Mouse (Mus musculus) CH12.LX (cell line): ENCODE measurements around the gene Immt. TPM values are rescaled to one million over a fixed set of nuclear protein-coding genes. Genes with fewer than 3 reads are reported as not detected.

Source experiments
- DNase-seq: peaks from one replicate; pipeline ENCODE4 v3.0.0-alpha.2; 2013; ENCODE audit errors: extremely low read depth
- H3K27ac ChIP-seq: 2 replicates; pipeline ENCODE4 v1.5.1; 2012; ENCODE audit warnings: low read depth, mild to moderate bottlenecking, control low read depth, moderate library complexity; ENCODE audit not compliant: insufficient read depth
- H3K27me3 ChIP-seq: replicated peaks from 2 replicates; pipeline ENCODE3; 2012; ENCODE audit warnings: inconsistent platforms
- H3K36me3 ChIP-seq, 2 experiments: replicated peaks in 1 of 2; 2 replicates each; pipeline versions ENCODE3 to v1.6.1; 2012; ENCODE audit warnings: inconsistent platforms in 1 of 2, low read length in 1 of 2, mild to moderate bottlenecking in 1 of 2, mixed read lengths in 1 of 2, moderate library complexity in 1 of 2; ENCODE audit not compliant: control insufficient read depth in 1 of 2, insufficient read depth in 1 of 2
- H3K4me1 ChIP-seq, 2 experiments: 2 replicates each; pipeline ENCODE4 v1.6.1; 2012; ENCODE audit warnings: inconsistent platforms in 1 of 2, moderate library complexity in 1 of 2; ENCODE audit not compliant: insufficient read depth in 2 of 2, control insufficient read depth in 1 of 2
- H3K4me2 ChIP-seq: 2 replicates; pipeline ENCODE4 v1.6.1; 2012; ENCODE audit warnings: low read depth, mild to moderate bottlenecking, control low read depth; ENCODE audit not compliant: poor library complexity, insufficient read depth, severe bottlenecking
- H3K4me3 ChIP-seq, 3 experiments: fragments of 150-350 bp in 1 of 3; sonication (generic) in 1 of 3; replicated peaks in 1 of 3; 2 replicates each; pipeline versions ENCODE3 to v1.5.1; 2011 to 2012; ENCODE audit warnings: low read depth in 2 of 3, low read length in 2 of 3, mild to moderate bottlenecking in 2 of 3, moderate library complexity in 2 of 3, control low read depth in 1 of 3, improper control_type of control experiment in 1 of 3, inconsistent platforms in 1 of 3, mixed read lengths in 1 of 3; ENCODE audit not compliant: poor library complexity in 1 of 3
- H3K79me2 ChIP-seq: replicated peaks from 2 replicates; pipeline ENCODE4 v1.6.1; 2012; ENCODE audit warnings: mild to moderate bottlenecking, moderate library complexity; ENCODE audit not compliant: control insufficient read depth, poor library complexity, insufficient read depth, severe bottlenecking; ENCODE audit errors: extremely low read depth
- H3K9ac ChIP-seq: 2 replicates; pipeline ENCODE4 v1.6.1; 2012; ENCODE audit warnings: low read depth, mild to moderate bottlenecking, control low read depth, moderate library complexity; ENCODE audit not compliant: insufficient read depth
- H3K9me3 ChIP-seq: replicated peaks from 2 replicates; pipeline ENCODE3; 2012; ENCODE audit warnings: low read length, inconsistent platforms, mixed read lengths
- CTCF ChIP-seq, 2 experiments: IDR thresholded peaks in 1 of 2; conservative IDR thresholded peaks in 1 of 2; 2 replicates each; pipeline ENCODE4 v1.5.1; 2011 to 2012; ENCODE audit warnings: low read depth in 2 of 2, low read length in 2 of 2, improper control_type of control experiment in 1 of 2, inconsistent platforms in 1 of 2, mild to moderate bottlenecking in 1 of 2, moderate library complexity in 1 of 2
- ETS1 ChIP-seq: conservative IDR thresholded peaks from 2 replicates; pipeline ENCODE4 v1.6.1; 2012; ENCODE audit warnings: low read depth, mild to moderate bottlenecking, inconsistent platforms, low read length, improper control_type of control experiment, moderate library complexity
- HCFC1 ChIP-seq: IDR thresholded peaks from 2 replicates; pipeline ENCODE4 v1.6.1; 2012; ENCODE audit warnings: low read depth, mild to moderate bottlenecking, inconsistent platforms, low read length, improper control_type of control experiment
- MAX ChIP-seq: IDR thresholded peaks from 2 replicates; pipeline ENCODE4 v1.6.1; 2011; ENCODE audit warnings: low read length, improper control_type of control experiment
- MAZ ChIP-seq: IDR thresholded peaks from 2 replicates; pipeline ENCODE4 v1.6.1; 2012; ENCODE audit warnings: low read depth, mild to moderate bottlenecking, inconsistent platforms, low read length, improper control_type of control experiment, moderate library complexity
- NELFE ChIP-seq: IDR thresholded peaks from 2 replicates; pipeline ENCODE4 v1.6.1; 2011; ENCODE audit warnings: low read depth, low read length, improper control_type of control experiment
- POLR2A ChIP-seq: IDR thresholded peaks from 2 replicates; pipeline ENCODE4 v1.6.1; 2011; ENCODE audit warnings: low read depth, mild to moderate bottlenecking, improper control_type of control experiment, low read length
- ZNF384 ChIP-seq: IDR thresholded peaks from 2 replicates; pipeline ENCODE4 v1.6.1; 2012; ENCODE audit warnings: low read depth, low read length, improper control_type of control experiment, inconsistent platforms
- dilution Hi-C: fragments of 300-500 bp; cut with MboI; formaldehyde crosslinking; loops from 2 replicates; pipeline ENCODE4 v1.14.3; 2020; ENCODE audit warnings: low sequenced_read_pairs; ENCODE audit not compliant: extremely low pct_unique_long_range_greater_than_20kb, extremely low pct_ligation_motif_present
- in situ Hi-C: fragments of 300-500 bp; cut with MboI; formaldehyde crosslinking; loops from 3 replicates; pipeline ENCODE4 v1.14.3; 2019; ENCODE audit warnings: low sequenced_read_pairs, low pct_ligation_motif_present, low pct_unique_long_range_greater_than_20kb, mixed read lengths
- polyA plus RNA-seq: library from polyadenylated mRNA; unstranded; fragments of >175 nt; gene quantifications from 2 replicates; pipeline ENCODE4 v1.2.1, GENCODE M21; 2012; ENCODE audit warnings: low read depth; ENCODE audit not compliant: insufficient read length
- total RNA-seq, 2 experiments: library from RNA; depleted of rRNA; stranded (reverse); fragments of 300-350 nt in 1 of 2; fragments of >200 nt in 1 of 2; gene quantifications; 2 replicates each; pipeline ENCODE4 v1.2.3; 2012 to 2014

The Immt gene
- total and polyA plus RNA-seq, 3 experiments, result 97.5 to 161 (median 156) TPM

GRCm38 (mm10) chr6:71868809-71869208 lies 37.7 kb downstream of the Immt start:
- Histone ChIP-seq H3K79me2 (no peaks in the 10 kb centered on the region), H3K4me3 (no peak overlapping the region), H3K4me1 (no peaks in the 10 kb centered on the region), H3K27ac (no peak overlapping the region), H3K36me3 (peaks cover 55 to 82% of the 10 kb centered on the region in 2 experiments), H3K27me3 (no peaks in the 10 kb centered on the region), H3K9me3 (peaks cover 5% of the 10 kb centered on the region), H3K4me2 (no peak overlapping the region), H3K9ac (no peak overlapping the region)
- in situ Hi-C loops (no loop called here), dilution Hi-C loops (no loop called here)
- DNase-seq, result peak; percentile 27
- no peak for TF ChIP-seq POLR2A
- peak; percentile 37 for TF ChIP-seq ZNF384
- TF ChIP-seq CTCF (conservative IDR thresholded peaks at IDR 0.05 in 1 of 2, IDR thresholded peaks at IDR 0.05 in 1 of 2; ENCODE audit: low read depth in 2 of 2, low read length in 2 of 2), result peak in 1 of 2 experiments; percentile 30; a peak in 1 of 4 replicates

DNA sequence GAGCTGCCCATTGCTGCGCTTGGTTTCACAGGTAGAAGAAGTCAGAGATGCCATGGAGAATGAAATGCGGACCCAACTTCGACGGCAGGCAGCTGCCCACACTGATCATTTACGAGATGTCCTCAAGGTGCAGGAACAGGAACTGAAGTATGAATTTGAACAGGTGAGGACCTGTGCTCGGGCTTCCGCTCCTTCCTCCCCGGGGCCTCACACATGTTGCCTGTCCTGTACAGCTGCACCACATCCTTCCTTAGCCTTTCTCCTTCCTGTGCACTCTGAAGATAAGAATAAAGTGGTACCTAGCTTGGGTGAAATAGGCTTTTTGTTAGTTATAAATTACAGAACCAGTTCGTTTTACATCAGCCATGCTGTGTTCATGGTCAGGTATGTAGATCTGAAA lies 40.3 kb downstream of the Immt start:
- H3K27me3 ChIP-seq, result no peaks in the 10 kb centered on the region
- no peaks in the 10 kb centered on the region for H3K4me1 ChIP-seq
- in situ Hi-C loops (no loop called here), dilution Hi-C loops (no loop called here)
- H3K4me3 ChIP-seq, result no peak overlapping the region
- no peak for DNase-seq
- H3K9me3 ChIP-seq, result no peaks in the 10 kb centered on the region
- no peaks in the 10 kb centered on the region for H3K79me2 ChIP-seq
- no peak for TF ChIP-seq MAX
- peaks cover 62 to 85% of the 10 kb centered on the region in 2 experiments for H3K36me3 ChIP-seq
- H3K27ac ChIP-seq, result no peak overlapping the region
- no peak overlapping the region for H3K9ac ChIP-seq
- H3K4me2 ChIP-seq, result no peak overlapping the region

- H3K4me2 ChIP-seq, result no peak overlapping the region
- no peaks in the 10 kb centered on the region for H3K27me3 ChIP-seq
- no peak overlapping the region for H3K27ac ChIP-seq
- no peak overlapping the region for H3K9ac ChIP-seq
- dilution Hi-C loops, result no loop called here
- no peak for TF ChIP-seq HCFC1
- TF ChIP-seq ETS1, result no peak
- TF ChIP-seq MAZ, result no peak
- no peak for TF ChIP-seq NELFE
- peaks cover 70 to 88% of the 10 kb centered on the region in 2 experiments for H3K36me3 ChIP-seq
- in situ Hi-C loops, result no loop called here
- H3K9me3 ChIP-seq, result no peaks in the 10 kb centered on the region
- DNase-seq, result no peak
- no peak overlapping the region for H3K4me3 ChIP-seq
- no peaks in the 10 kb centered on the region for H3K4me1 ChIP-seq
- H3K79me2 ChIP-seq, result no peaks in the 10 kb centered on the region
These were observed 47.0 kb downstream of the Immt start for GRCm38 (mm10) chr6:71877965-71878760.
